Mouse (Mus musculus) lung, postnatal 25 days (tissue): ENCODE data around the gene Pbx1.

Experiments
- DNase-seq: peaks from one replicate; pipeline ENCODE4 v3.0.0; 2022; ENCODE audit warnings: low spot score

Pbx1 gene

GRCm38 (mm10) chr1:168344262-168344661 lies 87.8 kb downstream of the Pbx1 start:
- DNase-seq: no peak

DNA sequence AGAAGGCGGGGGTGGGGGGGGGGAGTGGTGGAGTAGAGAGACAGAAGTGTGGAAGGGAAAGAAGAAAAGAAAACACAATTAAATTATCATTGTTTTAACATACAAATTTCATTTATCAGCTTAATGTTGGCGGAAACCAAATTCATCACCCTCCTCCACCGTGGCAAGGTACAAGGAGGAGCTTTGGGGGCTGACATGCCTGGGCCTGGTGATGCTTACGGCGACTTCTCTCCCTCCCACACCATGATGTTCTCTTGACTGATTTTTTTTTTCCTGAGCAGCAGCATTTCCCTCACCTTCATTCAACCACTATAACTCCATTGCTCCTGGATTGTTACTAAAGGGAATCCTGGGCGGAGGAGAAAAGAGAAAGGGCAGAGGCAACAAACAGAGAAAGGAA lies 89.8 kb downstream of the Pbx1 start:
- DNase-seq: no peak

DNA sequence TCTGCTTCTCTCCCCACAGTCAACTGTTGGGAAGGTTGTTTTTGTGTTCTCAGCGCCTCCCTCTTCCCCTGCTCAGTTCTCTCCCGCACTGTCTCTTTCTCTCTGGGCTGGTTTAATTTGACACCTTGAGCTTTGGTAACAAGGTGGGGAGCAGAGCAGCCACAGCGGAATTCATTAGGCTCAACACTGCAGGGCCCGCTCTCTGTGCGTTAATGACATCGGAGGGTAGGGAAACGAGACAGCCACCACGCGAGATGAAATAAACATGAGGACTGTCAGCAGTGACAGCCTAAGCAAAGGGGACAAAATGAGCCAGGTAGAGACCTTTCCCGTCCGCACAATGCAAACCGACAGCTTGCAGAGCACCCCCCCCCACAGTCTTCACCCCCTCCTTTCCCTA lies 90.2 kb downstream of the Pbx1 start:
- no peak for DNase-seq

- DNase-seq: no peak
Measured at GRCm38 (mm10) chr1:168341368-168341767, 90.7 kb downstream of the Pbx1 start.

DNA sequence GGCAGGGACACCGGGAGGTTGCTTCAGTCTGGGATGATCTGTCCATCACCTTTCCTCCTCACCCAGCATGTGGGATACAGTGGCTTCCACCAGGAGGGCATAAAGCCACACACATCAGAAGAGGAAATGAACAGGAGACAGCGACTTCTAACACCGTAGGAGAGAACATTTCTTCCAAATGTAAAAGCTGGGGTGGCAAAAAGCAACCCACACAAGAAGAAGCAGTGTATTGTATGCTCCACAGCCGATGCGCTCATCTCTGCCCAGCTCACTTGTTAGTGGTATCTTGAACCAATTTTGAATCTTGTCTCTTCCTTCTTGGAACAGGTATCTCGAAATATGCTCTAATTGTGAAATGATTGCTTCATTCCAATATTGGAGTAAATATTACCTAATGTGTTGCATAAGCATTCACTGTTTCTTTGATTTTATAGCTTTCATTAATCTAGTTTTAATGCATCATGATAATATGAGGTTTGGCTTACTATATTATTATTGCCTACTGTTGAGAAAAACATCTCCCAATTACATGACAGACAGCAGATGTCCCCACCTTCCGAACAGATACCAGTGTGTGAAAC lies 95.7 kb downstream of the Pbx1 start:
- DNase-seq: no peak

DNA sequence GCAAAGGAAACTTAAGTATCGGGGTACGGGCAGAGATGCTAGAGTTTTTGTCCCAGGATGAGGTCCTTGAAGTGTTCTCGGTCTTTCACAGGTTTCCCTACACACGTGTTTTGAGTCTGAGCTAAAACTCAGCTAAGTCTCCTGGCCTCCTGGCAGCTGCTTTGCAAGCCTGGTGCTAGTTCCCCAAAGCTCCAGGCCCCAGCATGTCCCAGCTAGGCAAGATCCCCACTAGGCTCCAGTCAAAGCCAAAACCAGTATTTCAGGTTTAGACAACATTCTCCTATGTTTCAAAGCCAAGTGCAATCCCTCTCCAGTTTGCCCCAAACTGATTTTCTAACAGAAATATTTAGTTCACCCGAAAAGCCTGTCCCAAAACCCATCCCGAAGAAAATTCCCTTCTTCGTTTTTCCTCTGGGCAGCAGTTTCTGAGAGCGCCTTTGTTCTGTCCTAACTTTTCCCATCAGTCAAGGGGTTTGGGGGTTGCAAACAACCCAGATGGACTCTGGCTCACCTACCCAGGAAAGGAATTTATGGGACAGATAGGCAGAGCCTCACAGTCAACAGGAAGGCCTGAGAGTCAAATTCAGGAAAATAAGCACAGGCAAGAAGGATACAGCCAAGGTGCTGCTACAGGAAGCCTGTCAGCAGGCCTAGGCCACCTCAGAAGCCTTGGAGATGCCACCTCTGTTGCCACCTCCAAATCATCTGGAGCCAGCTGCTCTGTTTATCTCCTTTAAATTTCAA lies 97.1 kb downstream of the Pbx1 start:
- peak; percentile 45 for DNase-seq

DNA sequence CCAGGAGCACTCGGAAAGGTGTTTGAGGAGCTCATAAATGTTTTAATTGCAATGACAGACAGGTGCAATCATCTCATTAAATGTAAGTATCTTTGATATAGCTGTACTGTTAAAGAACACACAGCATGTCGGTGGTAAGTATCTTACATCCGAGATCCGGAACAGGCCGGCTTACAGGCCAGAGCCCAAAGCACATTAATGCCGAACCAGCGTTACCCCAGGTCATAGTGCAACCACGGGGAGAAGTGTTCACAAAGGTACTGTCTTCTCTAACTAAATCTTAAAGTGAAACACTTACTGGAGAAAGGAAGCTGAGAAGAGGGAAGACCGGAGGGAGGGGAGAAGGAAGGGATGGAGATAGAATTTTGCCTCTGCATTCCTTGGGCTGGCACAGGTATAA lies 100.0 kb downstream of the Pbx1 start:
- DNase-seq: no peak

GRCm38 (mm10) chr1:168328236-168328605 lies 103.8 kb downstream of the Pbx1 start:
- DNase-seq: no peak

- DNase-seq: no peak
Measured at GRCm38 (mm10) chr1:168327405-168328235, 104.5 kb downstream of the Pbx1 start.

DNA sequence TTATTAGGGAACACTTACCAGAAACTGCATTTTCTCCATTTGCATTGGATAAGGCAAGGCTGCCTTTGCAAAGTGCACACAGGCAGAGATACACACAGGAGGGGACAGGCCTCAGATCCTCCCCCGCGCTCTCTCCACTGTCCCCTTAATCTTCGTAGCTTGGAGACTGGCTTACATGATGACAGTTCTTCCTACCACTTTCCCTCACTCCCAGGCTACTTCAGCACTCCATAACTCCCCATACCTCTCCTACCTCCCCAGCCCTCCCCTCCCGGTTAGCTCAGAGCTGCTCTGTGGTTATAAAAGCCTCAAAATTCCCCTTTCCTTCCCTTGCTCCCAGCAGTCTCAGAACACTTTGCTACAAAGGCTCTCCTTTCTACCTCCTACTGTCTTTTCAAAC lies 106.3 kb downstream of the Pbx1 start:
- no peak for DNase-seq

DNA sequence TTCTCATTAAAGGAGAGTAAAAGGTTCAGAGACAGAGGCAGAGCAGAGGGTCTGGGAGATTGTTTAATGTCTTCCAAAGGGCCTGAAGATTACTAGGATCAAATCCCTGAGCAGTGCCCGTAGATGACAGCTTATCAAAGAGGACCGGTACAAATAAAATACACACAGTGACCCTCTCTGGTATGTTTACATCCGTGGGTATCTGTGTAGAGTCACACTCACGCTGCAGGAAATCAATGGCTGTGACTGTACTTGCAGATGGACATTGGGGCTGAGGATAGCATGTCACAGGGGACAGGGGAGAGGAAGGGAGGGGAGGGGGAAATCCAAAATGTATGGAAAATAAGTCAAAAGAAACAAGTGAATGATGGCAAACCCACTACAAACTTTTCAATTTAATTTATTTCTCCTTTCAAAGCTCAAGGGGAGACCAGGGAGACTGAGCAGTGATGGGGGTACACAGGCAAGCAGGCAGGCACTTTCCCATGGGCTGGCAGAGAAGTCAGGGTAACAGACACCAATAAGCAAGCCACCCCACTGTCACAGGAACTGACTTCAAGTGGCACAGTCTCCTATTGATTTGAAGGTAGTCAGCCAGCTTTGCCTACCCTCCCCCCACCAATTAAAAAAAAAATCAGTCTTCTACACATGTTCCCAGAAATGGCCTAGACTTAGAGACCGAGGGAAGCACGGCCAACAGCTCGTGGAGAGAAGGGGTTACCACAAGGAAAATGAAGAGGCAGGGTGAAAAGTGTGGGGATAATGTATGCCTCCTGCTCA lies 107.6 kb downstream of the Pbx1 start:
- DNase-seq: no peak

- no peak for DNase-seq
Measured at GRCm38 (mm10) chr1:168323436-168324108, 108.5 kb downstream of the Pbx1 start.

DNA sequence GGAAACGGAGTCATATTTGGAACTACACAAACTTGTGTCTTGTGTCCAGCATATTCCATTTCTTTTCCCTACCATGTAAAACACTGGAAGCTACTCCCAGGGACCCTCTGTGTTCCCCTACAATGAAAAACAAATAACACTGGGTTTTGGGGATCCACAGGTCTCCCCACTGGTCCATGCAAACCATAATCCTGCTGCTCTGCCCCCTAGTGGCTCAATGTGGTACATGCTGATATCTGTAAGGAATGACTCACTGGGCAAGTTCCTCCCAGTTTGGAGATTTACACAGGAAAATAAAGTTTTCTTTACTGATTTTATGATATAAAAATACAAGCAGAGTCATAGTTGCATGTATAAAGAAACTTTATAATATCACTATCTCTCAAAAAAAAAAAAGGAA lies 109.2 kb downstream of the Pbx1 start:
- DNase-seq: peak; percentile 26

DNA sequence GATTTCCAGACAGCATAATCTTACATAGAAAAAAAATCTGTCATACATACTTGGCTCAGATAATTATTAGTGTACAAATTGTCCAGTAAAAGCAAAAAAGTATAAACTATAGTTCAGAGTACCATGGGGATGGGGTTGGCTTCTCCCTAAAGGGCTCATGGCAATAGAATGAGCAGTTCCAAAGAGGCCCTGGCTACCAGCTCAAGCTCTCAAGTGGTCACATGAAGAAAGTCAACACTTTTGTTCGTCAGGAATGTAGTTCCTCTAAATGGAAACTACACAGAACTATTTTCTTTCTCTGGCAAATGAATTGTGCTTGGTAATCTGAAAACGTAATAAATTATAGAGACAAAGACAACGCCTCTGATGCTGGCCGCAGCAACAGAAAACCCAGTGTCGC lies 112.4 kb downstream of the Pbx1 start:
- peak; percentile 80 for DNase-seq

DNA sequence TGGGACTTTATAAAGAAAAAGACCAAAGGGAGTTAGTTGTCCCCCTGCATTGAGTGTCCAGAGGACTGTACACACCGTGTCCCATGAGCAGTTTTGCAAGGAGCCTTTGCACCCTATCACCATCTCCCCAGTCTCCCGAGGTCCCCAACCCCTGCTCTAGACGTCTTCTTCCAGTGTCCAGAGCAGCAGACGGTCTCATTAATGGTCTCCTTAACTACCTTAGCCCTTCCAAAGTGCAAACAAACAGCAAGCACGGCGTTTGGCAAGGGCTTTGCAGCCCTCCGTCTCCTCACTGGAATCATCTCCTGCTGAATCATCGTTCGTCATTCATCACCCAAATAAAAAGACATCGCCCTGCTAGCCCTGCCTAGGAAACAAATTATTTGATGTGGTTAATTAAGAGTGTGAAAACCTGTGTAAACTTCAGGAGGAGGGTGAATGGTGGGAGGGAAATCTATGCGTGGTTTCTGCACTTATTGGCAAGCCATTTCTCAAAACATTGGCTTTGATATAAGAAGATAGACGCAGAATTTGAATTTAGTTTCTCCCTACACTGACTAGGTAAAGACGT lies 113.1 kb downstream of the Pbx1 start:
- DNase-seq: peak; percentile 7

DNA sequence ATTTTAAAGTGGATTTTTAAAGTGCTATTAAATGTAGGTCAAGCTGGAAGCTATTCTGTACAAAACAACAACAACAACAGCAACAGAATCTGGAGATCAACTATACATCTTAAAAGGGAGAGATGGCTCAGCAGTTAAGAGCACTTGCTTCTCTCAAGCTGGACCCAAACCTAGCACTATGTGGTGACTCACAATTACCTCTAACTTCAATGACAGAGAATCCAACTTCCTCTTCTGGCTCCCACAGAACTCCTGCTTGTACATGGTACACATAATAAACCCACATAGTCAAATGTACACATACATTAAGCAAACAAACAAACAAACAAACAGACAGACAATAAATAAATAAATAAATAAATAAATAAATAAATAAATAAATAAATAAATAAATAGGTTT lies 118.3 kb downstream of the Pbx1 start:
- no peak for DNase-seq

DNA sequence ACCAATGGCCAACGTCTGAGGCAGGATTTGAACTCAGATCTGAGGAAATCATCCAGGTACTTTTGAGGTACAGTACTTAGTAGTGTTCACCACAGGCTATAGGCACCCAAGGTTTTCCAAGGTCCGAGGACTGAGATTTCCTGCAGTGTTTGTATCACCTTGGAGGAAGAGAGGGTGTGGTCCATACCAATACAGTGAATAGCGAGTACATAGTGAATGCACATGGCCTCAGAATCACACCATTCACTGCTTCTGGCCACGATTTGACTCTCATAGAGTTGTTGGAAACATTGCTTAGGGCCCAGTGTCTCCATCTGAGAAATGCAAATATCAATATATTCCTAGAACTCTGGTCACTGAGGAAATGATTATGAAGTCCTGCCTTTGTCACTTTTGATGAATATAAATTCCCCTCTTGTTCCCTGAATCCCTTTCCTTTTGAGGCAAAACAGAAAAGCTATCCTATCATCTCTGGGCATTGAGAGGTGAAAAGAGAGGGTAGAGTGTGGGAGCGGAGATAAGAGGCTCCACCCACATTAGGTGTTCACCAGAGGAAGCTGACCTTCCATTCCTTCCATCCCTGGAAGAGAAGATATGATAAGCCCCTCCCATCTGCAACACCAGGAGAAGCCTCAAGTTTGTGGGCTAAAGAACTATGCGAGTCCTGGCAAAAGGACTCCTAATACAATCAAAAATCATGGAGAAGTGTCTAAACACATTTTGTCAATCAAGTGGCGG lies 119.2 kb downstream of the Pbx1 start:
- DNase-seq: no peak

- DNase-seq: no peak
Measured at GRCm38 (mm10) chr1:168309101-168309521, 123.0 kb downstream of the Pbx1 start.

- DNase-seq: no peak
Measured at GRCm38 (mm10) chr1:168307275-168308182, 124.5 kb downstream of the Pbx1 start.

- no peak for DNase-seq
Measured at GRCm38 (mm10) chr1:168300505-168300904, 131.6 kb downstream of the Pbx1 start.
